Mouse (Mus musculus): ENCODE measurements around the gene Slc30a5. TPM values are rescaled to one million over a fixed set of nuclear protein-coding genes. Genes with fewer than 3 reads are reported as not detected.
"Not testable (repeated sequence)": the region's sequence is repeated elsewhere in the genome, so short reads cannot be mapped to it uniquely, and the experiment has no call there.

Gene Slc30a5
- polyA plus RNA-seq, 1 experiment from 2014 or later: 43.2 TPM

DNA sequence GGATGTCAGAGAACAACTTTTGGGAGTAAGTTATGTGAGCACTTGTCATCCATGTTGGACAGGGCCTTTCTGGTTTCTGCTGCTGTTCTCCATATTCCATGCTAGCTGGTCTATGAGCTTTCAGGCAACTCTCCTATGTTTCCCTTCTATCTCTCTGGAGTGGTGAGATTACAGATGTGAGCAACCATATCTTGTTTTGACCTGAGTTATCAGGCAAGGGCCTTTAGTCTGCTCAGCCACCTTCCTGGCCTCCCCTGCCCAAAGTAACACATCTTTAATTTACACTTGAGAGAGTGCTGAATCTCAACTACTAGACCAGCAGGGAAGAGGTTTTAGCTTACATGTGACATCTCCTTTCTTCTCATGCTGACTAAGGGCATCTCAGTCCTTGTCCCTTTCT lies 32.5 kb upstream of the Slc30a5 start:
- no peak overlapping the region for H3K27ac ChIP-seq (replicated peaks)
- H3K9me3 ChIP-seq: no peaks in the 10 kb centered on the region
- no peaks in the 10 kb centered on the region for H3K27me3 ChIP-seq
- H3K4me3 ChIP-seq: no peak overlapping the region
- no peaks in the 10 kb centered on the region for H3K36me3 ChIP-seq
- ATAC-seq (ENCODE audit: low FRiP score, low read depth): no peak
- H3K4me2 ChIP-seq (replicated peaks): no peak overlapping the region
- H3K9ac ChIP-seq (replicated peaks): no peak overlapping the region
- no peaks in the 10 kb centered on the region for H3K4me1 ChIP-seq

DNA sequence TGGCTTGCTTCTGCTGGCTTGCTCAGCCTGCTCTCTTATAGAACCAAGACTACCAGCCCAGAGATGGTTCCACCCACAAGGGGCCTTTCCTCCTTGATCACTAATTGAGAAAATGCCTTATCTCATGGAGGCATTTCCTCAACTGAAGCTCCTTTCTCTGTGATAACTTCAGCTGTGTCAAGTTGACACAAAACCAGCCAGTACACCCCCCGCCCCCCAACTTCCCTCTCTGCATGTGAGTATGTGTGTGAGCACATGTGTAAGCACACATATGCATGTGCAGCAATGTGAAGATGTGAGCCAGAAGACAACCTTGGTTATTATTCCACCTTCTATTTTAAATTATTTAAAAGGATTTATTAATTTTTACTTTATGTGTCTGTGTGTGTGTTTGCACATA lies 30.7 kb upstream of the Slc30a5 start:
- not testable (repeated sequence) for ATAC-seq (ENCODE audit: low FRiP score, low read depth); H3K4me2 ChIP-seq (replicated peaks); H3K27me3 ChIP-seq; H3K9me3 ChIP-seq; H3K9ac ChIP-seq (replicated peaks); H3K36me3 ChIP-seq; H3K27ac ChIP-seq (replicated peaks); H3K4me1 ChIP-seq; H3K4me3 ChIP-seq
- WGBS: 84% methylated on average over 1 of the region's 1 CpGs

DNA sequence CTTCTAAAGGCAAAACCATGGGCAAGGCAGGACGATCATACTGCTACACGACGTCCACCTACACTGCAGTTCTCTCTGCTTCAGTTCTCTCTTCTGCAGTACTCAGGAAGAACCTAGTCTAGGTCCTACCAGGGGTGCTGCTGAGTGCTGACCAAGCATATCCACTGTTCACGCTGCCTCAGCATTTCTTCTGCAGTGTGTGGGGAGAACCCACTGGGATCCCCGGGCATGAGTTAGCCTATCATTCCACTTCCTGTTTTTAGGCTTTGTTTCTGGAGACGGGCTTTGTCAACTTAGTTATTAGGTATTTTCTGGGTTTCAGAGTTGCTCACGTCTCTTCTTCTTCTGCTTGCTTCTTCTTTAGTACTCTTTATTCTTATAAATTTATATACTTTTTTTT lies 25.9 kb upstream of the Slc30a5 start:
- 90% methylated on average over 7 of the region's 7 CpGs for WGBS
- Histone ChIP-seq H3K27ac (replicated peaks) (no peak overlapping the region), H3K27me3 (no peaks in the 10 kb centered on the region), H3K9me3 (no peaks in the 10 kb centered on the region), H3K4me3 (no peak overlapping the region), H3K9ac (replicated peaks) (no peak overlapping the region), H3K4me1 (no peaks in the 10 kb centered on the region), H3K4me2 (replicated peaks) (no peak overlapping the region), H3K36me3 (no peaks in the 10 kb centered on the region)
- ATAC-seq (ENCODE audit: low FRiP score, low read depth): no peak

DNA sequence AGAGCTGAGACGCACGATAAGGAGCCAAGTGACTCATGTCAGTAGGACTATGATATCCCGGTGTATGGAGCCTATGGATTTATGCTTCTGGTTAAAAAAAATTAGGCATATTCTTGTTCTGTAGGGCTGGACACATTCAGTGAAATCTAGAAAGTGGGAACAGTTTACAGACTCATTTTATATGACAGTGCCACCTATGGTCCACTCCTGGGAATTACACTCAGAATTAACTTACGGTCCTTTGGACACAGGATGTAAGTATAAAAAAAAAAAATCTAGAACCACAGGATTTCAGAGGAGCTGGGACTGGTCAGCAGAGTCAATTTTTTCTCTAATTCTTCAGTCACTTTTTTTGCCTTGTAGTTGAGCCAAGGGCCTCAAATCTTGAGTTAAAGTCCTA lies 20.9 kb upstream of the Slc30a5 start:
- no peak overlapping the region for H3K4me2 ChIP-seq (replicated peaks)
- no peaks in the 10 kb centered on the region for H3K27me3 ChIP-seq
- H3K9me3 ChIP-seq: no peaks in the 10 kb centered on the region
- no peak overlapping the region for H3K9ac ChIP-seq (replicated peaks)
- no peaks in the 10 kb centered on the region for H3K4me1 ChIP-seq
- ATAC-seq (ENCODE audit: low FRiP score, low read depth): no peak
- H3K27ac ChIP-seq (replicated peaks): no peak overlapping the region
- 57% methylated on average over 4 of the region's 4 CpGs for WGBS
- H3K4me3 ChIP-seq: no peak overlapping the region
- no peaks in the 10 kb centered on the region for H3K36me3 ChIP-seq

DNA sequence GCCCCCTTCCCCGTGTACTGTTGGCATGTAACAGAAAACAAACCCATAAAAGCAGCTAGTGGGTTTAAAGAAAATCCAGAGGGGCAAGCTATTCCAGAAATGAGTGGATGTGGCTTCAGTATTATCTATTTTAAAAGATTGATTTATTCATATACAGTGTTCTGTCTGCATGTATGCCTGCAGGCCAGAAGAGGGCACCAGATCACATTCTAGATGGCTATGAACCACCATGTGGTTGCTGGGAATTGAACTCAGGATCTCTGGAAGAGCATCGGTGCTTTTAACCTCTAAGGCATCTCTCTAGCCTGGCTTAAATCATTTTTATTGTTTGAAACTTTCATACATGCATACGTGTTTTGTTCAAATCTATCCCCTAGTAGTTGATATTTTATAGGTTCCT lies 19.9 kb upstream of the Slc30a5 start:
- H3K4me3 ChIP-seq: no peak overlapping the region
- no peaks in the 10 kb centered on the region for H3K27me3 ChIP-seq
- H3K4me1 ChIP-seq: no peaks in the 10 kb centered on the region
- no peak for ATAC-seq (ENCODE audit: low FRiP score, low read depth)
- no peaks in the 10 kb centered on the region for H3K36me3 ChIP-seq
- no peak overlapping the region for H3K9ac ChIP-seq (replicated peaks)
- WGBS: 72% methylated on average over 3 of the region's 3 CpGs
- no peak overlapping the region for H3K4me2 ChIP-seq (replicated peaks)
- no peak overlapping the region for H3K27ac ChIP-seq (replicated peaks)
- no peaks in the 10 kb centered on the region for H3K9me3 ChIP-seq

DNA sequence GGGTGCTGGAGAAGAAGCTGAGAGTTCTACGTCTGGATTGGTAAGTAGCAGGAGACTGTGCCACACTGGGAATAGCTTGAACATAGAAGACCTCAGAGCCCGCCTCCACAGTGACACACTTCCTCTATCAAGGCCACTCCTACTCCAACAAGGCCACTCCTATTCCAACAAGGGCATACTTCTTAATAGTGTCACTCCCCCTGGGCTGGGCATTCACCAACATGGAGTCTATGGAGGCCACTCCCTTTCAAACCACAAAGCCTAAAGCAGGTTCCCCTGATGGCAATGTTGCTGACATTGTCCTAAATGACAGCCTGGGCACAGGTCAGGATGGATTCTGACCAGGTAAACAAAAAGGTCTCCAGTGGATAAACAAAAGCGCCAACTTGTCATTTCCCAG lies 15.9 kb upstream of the Slc30a5 start:
- Histone ChIP-seq H3K36me3 (no peaks in the 10 kb centered on the region), H3K9me3 (no peaks in the 10 kb centered on the region), H3K27ac (replicated peaks) (no peak overlapping the region), H3K9ac (replicated peaks) (no peak overlapping the region), H3K4me3 (no peak overlapping the region), H3K4me1 (peaks cover 3% of the 10 kb centered on the region; the same call in 1 of the 2 replicates), H3K27me3 (no peaks in the 10 kb centered on the region), H3K4me2 (replicated peaks) (no peak overlapping the region)
- 93% methylated on average over 3 of the region's 3 CpGs for WGBS
- no peak for ATAC-seq (ENCODE audit: low FRiP score, low read depth)

DNA sequence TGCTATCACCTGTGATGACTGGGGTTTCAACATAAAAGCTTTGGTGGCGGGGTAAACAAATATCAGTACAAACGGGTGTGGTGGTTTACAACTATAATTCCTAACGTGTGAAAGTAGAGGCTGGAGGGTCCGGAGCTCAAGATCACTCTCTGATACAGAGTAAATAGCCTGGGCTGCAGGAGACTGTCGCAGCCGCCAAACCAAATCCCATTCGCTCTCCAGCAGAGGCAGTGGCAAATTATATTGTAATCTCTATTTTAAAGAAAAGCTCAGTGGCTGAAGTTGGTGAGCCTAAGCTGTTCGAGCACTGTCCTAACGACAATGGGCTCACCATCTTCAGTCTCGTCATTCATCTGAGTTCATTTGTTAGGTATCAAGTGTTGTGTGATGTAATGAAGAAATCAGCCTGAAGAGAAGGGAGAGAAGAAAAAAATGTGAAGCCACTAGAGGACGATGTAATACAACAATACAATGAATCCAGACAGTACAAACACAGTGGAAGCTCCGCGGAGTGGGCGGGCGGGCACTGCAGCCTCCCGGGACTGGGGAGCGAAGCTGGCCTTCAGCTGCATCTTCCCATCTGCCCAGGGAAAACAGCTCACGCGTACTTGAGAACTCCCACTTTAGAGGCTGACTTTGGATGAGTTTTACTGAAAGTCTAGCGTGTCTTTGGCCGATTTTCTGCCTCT lies 13.8 kb upstream of the Slc30a5 start:
- Histone ChIP-seq H3K9ac (replicated peaks) (no peak overlapping the region), H3K4me2 (replicated peaks) (peak overlapping the region; percentile 21), H3K9me3 (no peaks in the 10 kb centered on the region), H3K27ac (replicated peaks) (no peak overlapping the region), H3K36me3 (no peaks in the 10 kb centered on the region), H3K27me3 (no peaks in the 10 kb centered on the region), H3K4me3 (no peak overlapping the region), H3K4me1 (peaks cover 3% of the 10 kb centered on the region; the same call in 1 of the 2 replicates)
- peak; percentile 52; the same call in 1 of the 2 replicates for ATAC-seq (ENCODE audit: low FRiP score, low read depth)
- 48% methylated on average over 21 of the region's 21 CpGs for WGBS

DNA sequence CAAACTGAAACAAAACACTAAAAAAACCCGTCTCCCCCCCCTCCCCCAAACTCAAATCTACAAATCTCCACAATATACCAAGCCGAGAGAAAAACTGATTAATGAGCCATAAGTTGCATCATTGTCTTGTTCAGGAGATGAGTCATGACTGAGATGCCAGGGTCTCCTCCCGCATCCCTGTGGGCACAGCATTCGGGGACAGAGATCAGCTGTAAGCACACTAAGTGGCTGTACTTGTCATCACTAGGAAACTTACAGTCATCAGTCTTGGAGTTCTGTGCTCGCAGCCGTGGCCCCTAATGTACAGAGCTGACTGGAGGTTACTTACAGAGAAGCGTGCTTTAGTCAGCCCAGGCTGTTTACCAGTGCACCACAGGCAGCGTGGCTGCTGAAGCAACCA lies 13.0 kb upstream of the Slc30a5 start:
- no peak overlapping the region for H3K4me2 ChIP-seq (replicated peaks)
- no peak overlapping the region for H3K4me3 ChIP-seq
- no peaks in the 10 kb centered on the region for H3K9me3 ChIP-seq
- H3K27me3 ChIP-seq: no peaks in the 10 kb centered on the region
- 85% methylated on average over 8 of the region's 8 CpGs for WGBS
- no peak overlapping the region for H3K27ac ChIP-seq (replicated peaks)
- no peak overlapping the region for H3K9ac ChIP-seq (replicated peaks)
- no peaks in the 10 kb centered on the region for H3K36me3 ChIP-seq
- no peak for ATAC-seq (ENCODE audit: low FRiP score, low read depth)
- H3K4me1 ChIP-seq: peaks cover 3% of the 10 kb centered on the region; the same call in 1 of the 2 replicates

DNA sequence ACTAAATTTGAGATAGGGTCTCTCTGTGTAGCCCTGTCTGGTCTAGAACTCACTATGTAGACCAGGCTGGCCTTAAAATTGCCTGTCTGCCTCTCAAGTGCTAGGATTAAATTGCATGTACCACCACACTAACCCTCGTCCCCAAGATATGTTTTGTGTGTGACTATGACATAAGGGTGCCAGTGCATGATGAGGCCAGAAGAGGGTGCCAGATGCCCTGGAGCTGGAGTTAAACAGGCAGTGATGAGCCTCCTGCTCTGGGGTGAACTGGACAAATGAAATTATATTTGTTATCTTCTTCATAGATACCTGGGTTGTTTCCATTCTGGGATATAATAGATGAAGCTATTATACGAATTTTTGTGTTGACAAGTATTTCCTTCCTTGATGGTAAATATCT lies 10.7 kb upstream of the Slc30a5 start:
- Histone ChIP-seq H3K27me3 (no peaks in the 10 kb centered on the region), H3K36me3 (no peaks in the 10 kb centered on the region), H3K4me2 (replicated peaks) (no peak overlapping the region), H3K9ac (replicated peaks) (no peak overlapping the region), H3K9me3 (no peaks in the 10 kb centered on the region), H3K4me1 (peaks cover 3% of the 10 kb centered on the region; the same call in 1 of the 2 replicates), H3K27ac (replicated peaks) (no peak overlapping the region), H3K4me3 (no peak overlapping the region)
- 77% methylated on average over 2 of the region's 2 CpGs for WGBS
- no peak for ATAC-seq (ENCODE audit: low FRiP score, low read depth)

DNA sequence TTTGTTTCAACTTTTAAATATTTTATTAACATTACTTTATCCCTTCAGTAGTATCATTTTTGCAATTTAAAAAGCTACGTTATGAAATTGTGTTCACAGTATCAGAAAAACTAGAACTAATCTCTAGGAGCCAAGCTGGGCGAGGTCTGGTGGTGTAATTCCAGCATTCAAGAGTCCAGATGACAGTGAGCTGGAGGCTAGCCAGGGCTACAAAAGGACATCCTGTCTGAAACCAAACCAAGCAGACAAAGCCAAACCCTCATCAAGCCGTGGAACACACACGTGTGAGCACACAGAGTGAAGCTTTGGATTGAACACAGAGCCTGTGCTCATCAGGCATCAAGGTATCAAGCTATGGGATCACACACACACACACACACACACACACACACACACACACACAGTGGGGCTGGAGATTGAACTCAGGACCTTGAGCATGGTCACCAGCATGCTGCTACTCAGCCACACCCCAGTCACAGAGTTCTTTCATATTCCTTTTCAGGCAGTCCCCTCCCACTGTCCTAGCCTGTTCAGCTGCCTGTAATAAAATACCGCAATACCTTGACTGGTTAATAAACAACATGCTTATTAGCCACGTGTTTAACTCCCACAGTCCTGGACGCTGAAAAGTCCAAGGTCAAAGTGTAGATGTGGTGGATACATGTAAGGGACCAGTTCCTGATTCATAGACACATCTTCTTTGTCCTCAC lies 9.9 kb upstream of the Slc30a5 start:
- WGBS: 84% methylated on average over 7 of the region's 7 CpGs
- no peak overlapping the region for H3K4me3 ChIP-seq
- no peak overlapping the region for H3K9ac ChIP-seq (replicated peaks)
- H3K4me2 ChIP-seq (replicated peaks): no peak overlapping the region
- H3K36me3 ChIP-seq: no peaks in the 10 kb centered on the region
- H3K27me3 ChIP-seq: no peaks in the 10 kb centered on the region
- H3K4me1 ChIP-seq: peaks cover 3% of the 10 kb centered on the region; the same call in 1 of the 2 replicates
- no peaks in the 10 kb centered on the region for H3K9me3 ChIP-seq
- ATAC-seq (ENCODE audit: low FRiP score, low read depth): no peak
- H3K27ac ChIP-seq (replicated peaks): no peak overlapping the region

DNA sequence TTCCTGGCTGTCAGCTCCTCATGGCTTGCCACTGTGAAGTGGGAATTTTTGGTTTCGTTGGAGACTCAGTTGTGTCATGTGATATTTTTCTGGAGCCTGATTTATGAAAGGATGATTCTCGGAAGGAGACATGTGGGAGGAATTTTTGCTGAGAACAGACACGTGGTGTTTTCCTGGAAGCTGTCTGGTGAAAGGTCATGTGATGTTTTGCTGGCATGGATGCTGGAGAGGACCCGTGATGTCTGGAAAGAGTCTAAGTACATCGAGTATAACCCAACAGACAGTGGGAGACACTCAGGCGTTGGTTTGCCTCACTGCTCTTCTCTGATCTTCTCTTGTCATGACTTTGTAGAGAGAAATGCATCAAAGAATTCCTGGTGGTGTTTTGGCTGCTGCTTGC lies 8.5 kb upstream of the Slc30a5 start:
- WGBS: 78% methylated on average over 6 of the region's 6 CpGs
- ATAC-seq (ENCODE audit: low FRiP score, low read depth): no peak

DNA sequence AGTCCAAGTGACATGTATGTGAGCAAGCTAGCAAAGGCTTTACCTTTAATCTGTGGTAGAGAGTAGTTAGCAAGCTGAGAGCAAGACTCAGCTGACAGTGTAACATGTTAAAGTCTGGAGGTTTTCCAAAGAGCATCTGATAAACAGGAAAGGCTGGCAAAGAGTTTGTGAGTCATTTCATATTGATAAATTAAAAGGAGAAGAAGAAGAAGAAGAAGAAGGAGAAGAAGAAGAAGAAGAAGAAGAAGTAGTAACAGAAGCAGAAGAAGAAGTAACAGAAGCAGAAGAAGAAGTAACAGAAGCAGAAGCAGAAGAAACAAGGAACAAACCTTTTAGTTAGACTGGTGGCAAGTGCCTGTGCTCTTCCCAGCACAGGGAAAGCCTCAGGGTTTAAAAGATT lies 1.6 kb upstream of the Slc30a5 start:
- Histone ChIP-seq H3K9me3 (no peaks in the 10 kb centered on the region), H3K27me3 (no peaks in the 10 kb centered on the region; the same call in 1 of the 2 replicates), H3K36me3 (no peaks in the 10 kb centered on the region), H3K27ac (replicated peaks) (no peak overlapping the region), H3K4me2 (replicated peaks) (no peak overlapping the region), H3K9ac (replicated peaks) (no peak overlapping the region), H3K4me1 (peaks cover 16% of the 10 kb centered on the region), H3K4me3 (no peak overlapping the region)
- no peak for ATAC-seq (ENCODE audit: low FRiP score, low read depth)

More for the DNA sequence above, 8.5 kb upstream of the Slc30a5 start:
- Histone ChIP-seq H3K9me3 (no peaks in the 10 kb centered on the region), H3K36me3 (no peaks in the 10 kb centered on the region), H3K27ac (replicated peaks) (no peak overlapping the region), H3K4me2 (replicated peaks) (no peak overlapping the region), H3K4me1 (no peaks in the 10 kb centered on the region), H3K4me3 (no peak overlapping the region), H3K9ac (replicated peaks) (no peak overlapping the region), H3K27me3 (no peaks in the 10 kb centered on the region)

All from midbrain, embryonic 12.5 days (tissue).